Mouse (Mus musculus) bone marrow, adult 2 months (tissue): ENCODE data around the gene Asb9. TPM values are rescaled to one million over a fixed set of nuclear protein-coding genes. Genes with fewer than 3 reads are reported as not detected.

ENCODE experiments used
- H3K27ac ChIP-seq: fragments of 200-500 bp; 2 replicates; pipeline ENCODE4 v1.5.1; 2012; ENCODE audit warnings: low read depth, mild to moderate bottlenecking, control low read depth, inconsistent platforms, low read length; ENCODE audit not compliant: control insufficient read depth, poor library complexity, insufficient read depth
- H3K4me1 ChIP-seq: fragments of 200-500 bp; 2 replicates; pipeline ENCODE4 v1.6.1; 2011; ENCODE audit warnings: low read length; ENCODE audit not compliant: control insufficient read depth, insufficient read depth
- H3K4me3 ChIP-seq: fragments of 200-500 bp; replicated peaks from 2 replicates; pipeline ENCODE3; 2011; ENCODE audit warnings: mild to moderate bottlenecking, low read depth, low read length, control low read depth; ENCODE audit not compliant: control insufficient read depth
- CTCF ChIP-seq: fragments of 200-500 bp; IDR thresholded peaks from 2 replicates; pipeline ENCODE4 v1.5.1; 2011; ENCODE audit warnings: low read length, control low read depth; ENCODE audit not compliant: control insufficient read depth, insufficient read depth
- POLR2A ChIP-seq: fragments of 200-500 bp; IDR thresholded peaks from 2 replicates; pipeline ENCODE4 v1.6.1; 2011; ENCODE audit warnings: low read depth, mild to moderate bottlenecking, control low read depth, low read length, borderline replicate concordance; ENCODE audit not compliant: control insufficient read depth
- WGBS: fragments of 180-500 bp; shearing (Covaris S2); methylation state at CpG from one replicate; pipeline ENCODE4 v1.1.7; 2018; 5-methylcytosine and 5-hydroxymethylcytosine counted together
- polyA plus RNA-seq: library from polyadenylated mRNA; stranded (reverse); fragments of >200 nt; gene quantifications from 2 replicates; pipeline ENCODE4 v1.2.4, GENCODE M21; 2011; ENCODE audit warnings: low replicate concordance; ENCODE audit not compliant: missing spikeins, insufficient read depth, insufficient read length

Gene Asb9
- polyA plus RNA-seq, 1 experiment, result not detected

- Histone ChIP-seq H3K27ac (no peak overlapping the region), H3K4me3 (no peak overlapping the region), H3K4me1 (no peaks in the 10 kb centered on the region)
- TF ChIP-seq POLR2A (no peak), CTCF (no peak)
- 63% methylated on average over 1 of the region's 1 CpGs for WGBS
Observed at GRCm38 (mm10) chrX:164570195-164570594, 64.1 kb downstream of the Asb9 start.

- TF ChIP-seq CTCF, result no peak
- TF ChIP-seq POLR2A, result no peak
- WGBS, result 34% methylated on average over 3 of the region's 3 CpGs
Observed at GRCm38 (mm10) chrX:164576967-164577366, 70.8 kb downstream of the Asb9 start.

More at GRCm38 (mm10) chrX:164576967-164577366, 70.8 kb downstream of the Asb9 start:
- no peaks in the 10 kb centered on the region for H3K4me1 ChIP-seq
- no peak overlapping the region for H3K4me3 ChIP-seq
- no peak overlapping the region for H3K27ac ChIP-seq

Other genes with a start within 250 kb of the Asb9 start
- 8.0 and 19.2 TPM in 2 replicates for gene Bmx, start 248.1 kb upstream of the Asb9 start, polyA plus RNA-seq
- 3.0 and 10.2 TPM in 2 replicates for gene Pir, start 237.0 kb upstream of the Asb9 start, polyA plus RNA-seq
- 0.47 and 3.9 TPM in 2 replicates for gene Vegfd, start 132.9 kb upstream of the Asb9 start, polyA plus RNA-seq
- gene Piga, start 86.5 kb upstream of the Asb9 start, polyA plus RNA-seq, result 13.0 and 14.4 TPM in 2 replicates
- gene Asb11, start 69.3 kb upstream of the Asb9 start, polyA plus RNA-seq, result not detected in 2 replicates